Mouse (Mus musculus): ENCODE measurements around the gene Med12l. TPM values are rescaled to one million over a fixed set of nuclear protein-coding genes. Genes with fewer than 3 reads are reported as not detected.

Med12l gene
- 6.2 and 6.5 TPM in 2 replicates for polyA plus RNA-seq (2014; fragmentation: Nextera tagmentation; extraction: Ambion mirVana)

- DNase-seq (peak; percentile 91), ATAC-seq (ENCODE audit: low FRiP score, low TSS enrichment) (peak; percentile 78)
- peak within 1 kb of the TSS; percentile 93 for H3K27ac ChIP-seq (replicated peaks; ENCODE audit: low read depth, low read length)
- peak within 1 kb of the TSS; percentile 80 for H3K9ac ChIP-seq (replicated peaks; ENCODE audit: low read length)
- peak within 1 kb of the TSS; percentile 83 for H3K4me3 ChIP-seq (replicated peaks; ENCODE audit: low read depth, low read length)
- H3K9me3 ChIP-seq (ENCODE audit: control insufficient read depth, low read length), result no peaks in the 10 kb centered on the region
- WGBS, result under 1% methylated on average over 69 of the region's 69 CpGs
- no peaks in the 10 kb centered on the region for H3K27me3 ChIP-seq (ENCODE audit: control insufficient read depth, insufficient read depth, low read length)
- no peaks in the 10 kb centered on the region for H3K4me1 ChIP-seq (ENCODE audit: control insufficient read depth, insufficient read depth, low read length)
- H3K36me3 ChIP-seq (ENCODE audit: control insufficient read depth, insufficient read depth, low read length), result no peaks in the 10 kb centered on the region
- H3K4me2 ChIP-seq (ENCODE audit: low read length), result peak within 1 kb of the TSS; percentile 90
Observed at GRCm38 (mm10) chr3:59005271-59005995, at the start of gene Med12l. TSS of gene Med12l (plus strand) at chr3:59005825.

GRCm38 (mm10) chr3:58961166-58961565 lies 44.5 kb upstream of the Med12l start:
- H3K4me2 ChIP-seq (ENCODE audit: low read length), result no peak overlapping the region
- H3K9me3 ChIP-seq (ENCODE audit: control insufficient read depth, low read length), result no peaks in the 10 kb centered on the region
- H3K36me3 ChIP-seq (ENCODE audit: control insufficient read depth, insufficient read depth, low read length), result no peaks in the 10 kb centered on the region
- H3K4me1 ChIP-seq (ENCODE audit: control insufficient read depth, insufficient read depth, low read length), result no peaks in the 10 kb centered on the region
- DNase-seq (no peak), ATAC-seq (ENCODE audit: low FRiP score, low TSS enrichment) (no peak)
- 95% methylated on average over 1 of the region's 1 CpGs for WGBS
- H3K27me3 ChIP-seq (ENCODE audit: control insufficient read depth, insufficient read depth, low read length), result no peaks in the 10 kb centered on the region
- H3K27ac ChIP-seq (replicated peaks; ENCODE audit: low read depth, low read length), result no peak overlapping the region
- H3K4me3 ChIP-seq (replicated peaks; ENCODE audit: low read depth, low read length), result no peak overlapping the region
- no peak overlapping the region for H3K9ac ChIP-seq (replicated peaks; ENCODE audit: low read length)

- Histone ChIP-seq H3K27ac (replicated peaks; ENCODE audit: low read depth, low read length) (no peak overlapping the region), H3K4me1 (ENCODE audit: control insufficient read depth, insufficient read depth, low read length) (no peaks in the 10 kb centered on the region), H3K36me3 (ENCODE audit: control insufficient read depth, insufficient read depth, low read length) (no peaks in the 10 kb centered on the region), H3K4me2 (ENCODE audit: low read length) (no peak overlapping the region), H3K9ac (replicated peaks; ENCODE audit: low read length) (no peak overlapping the region), H3K4me3 (replicated peaks; ENCODE audit: low read depth, low read length) (no peak overlapping the region), H3K27me3 (ENCODE audit: control insufficient read depth, insufficient read depth, low read length) (no peaks in the 10 kb centered on the region), H3K9me3 (ENCODE audit: control insufficient read depth, low read length) (no peaks in the 10 kb centered on the region)
- DNase-seq, result no peak
- WGBS, result 79% methylated on average over 1 of the region's 1 CpGs
- ATAC-seq (ENCODE audit: low FRiP score, low TSS enrichment), result no peak
Observed at GRCm38 (mm10) chr3:58977413-58977812, 28.2 kb upstream of the Med12l start.

GRCm38 (mm10) chr3:58977906-58978622 lies 27.6 kb upstream of the Med12l start:
- H3K27me3 ChIP-seq (ENCODE audit: control insufficient read depth, insufficient read depth, low read length), result no peaks in the 10 kb centered on the region

GRCm38 (mm10) chr3:58980579-58980978 lies 25.0 kb upstream of the Med12l start:
- H3K27ac ChIP-seq (replicated peaks; ENCODE audit: low read depth, low read length), result no peak overlapping the region
- ATAC-seq (ENCODE audit: low FRiP score, low TSS enrichment) (no peak), DNase-seq (no peak)
- WGBS, result 75% methylated on average over 4 of the region's 4 CpGs
- H3K4me3 ChIP-seq (replicated peaks; ENCODE audit: low read depth, low read length), result no peak overlapping the region
- H3K9me3 ChIP-seq (ENCODE audit: control insufficient read depth, low read length), result no peaks in the 10 kb centered on the region
- H3K27me3 ChIP-seq (ENCODE audit: control insufficient read depth, insufficient read depth, low read length), result no peaks in the 10 kb centered on the region
- no peaks in the 10 kb centered on the region for H3K36me3 ChIP-seq (ENCODE audit: control insufficient read depth, insufficient read depth, low read length)
- H3K9ac ChIP-seq (replicated peaks; ENCODE audit: low read length), result no peak overlapping the region
- H3K4me2 ChIP-seq (ENCODE audit: low read length), result no peak overlapping the region
- no peaks in the 10 kb centered on the region for H3K4me1 ChIP-seq (ENCODE audit: control insufficient read depth, insufficient read depth, low read length)

More at GRCm38 (mm10) chr3:58977906-58978622, 27.6 kb upstream of the Med12l start:
- no peaks in the 10 kb centered on the region for H3K36me3 ChIP-seq (ENCODE audit: control insufficient read depth, insufficient read depth, low read length)
- no peak overlapping the region for H3K27ac ChIP-seq (replicated peaks; ENCODE audit: low read depth, low read length)
- no peak overlapping the region for H3K4me2 ChIP-seq (ENCODE audit: low read length)
- no peaks in the 10 kb centered on the region for H3K4me1 ChIP-seq (ENCODE audit: control insufficient read depth, insufficient read depth, low read length)
- H3K9ac ChIP-seq (replicated peaks; ENCODE audit: low read length), result no peak overlapping the region
- no peak overlapping the region for H3K4me3 ChIP-seq (replicated peaks; ENCODE audit: low read depth, low read length)
- WGBS, result 88% methylated on average over 7 of the region's 7 CpGs
- DNase-seq, result no peak
- no peak for ATAC-seq (ENCODE audit: low FRiP score, low TSS enrichment)
- H3K9me3 ChIP-seq (ENCODE audit: control insufficient read depth, low read length), result no peaks in the 10 kb centered on the region

- Histone ChIP-seq H3K9ac (replicated peaks; ENCODE audit: low read length) (no peak overlapping the region), H3K27me3 (ENCODE audit: control insufficient read depth, insufficient read depth, low read length) (no peaks in the 10 kb centered on the region), H3K4me1 (ENCODE audit: control insufficient read depth, insufficient read depth, low read length) (no peaks in the 10 kb centered on the region), H3K4me2 (ENCODE audit: low read length) (peak overlapping the region; percentile 13; the same call in 1 of the 2 replicates), H3K27ac (replicated peaks; ENCODE audit: low read depth, low read length) (no peak overlapping the region), H3K9me3 (ENCODE audit: control insufficient read depth, low read length) (no peaks in the 10 kb centered on the region), H3K4me3 (replicated peaks; ENCODE audit: low read depth, low read length) (no peak overlapping the region), H3K36me3 (ENCODE audit: control insufficient read depth, insufficient read depth, low read length) (no peaks in the 10 kb centered on the region)
- WGBS, result 59% methylated on average over 15 of the region's 15 CpGs
- DNase-seq (peak; percentile 93), ATAC-seq (ENCODE audit: low FRiP score, low TSS enrichment) (no peak; the same call in 1 of the 2 replicates)
Observed at GRCm38 (mm10) chr3:58982896-58983837, 22.5 kb upstream of the Med12l start.

GRCm38 (mm10) chr3:58983838-58984598 lies 21.6 kb upstream of the Med12l start:
- H3K27ac ChIP-seq (replicated peaks; ENCODE audit: low read depth, low read length), result no peak overlapping the region
- no peaks in the 10 kb centered on the region for H3K9me3 ChIP-seq (ENCODE audit: control insufficient read depth, low read length)
- H3K4me3 ChIP-seq (replicated peaks; ENCODE audit: low read depth, low read length), result no peak overlapping the region
- ATAC-seq (ENCODE audit: low FRiP score, low TSS enrichment) (no peak), DNase-seq (no peak)
- 85% methylated on average over 15 of the region's 15 CpGs for WGBS
- no peak overlapping the region for H3K4me2 ChIP-seq (ENCODE audit: low read length)
- no peak overlapping the region for H3K9ac ChIP-seq (replicated peaks; ENCODE audit: low read length)
- H3K36me3 ChIP-seq (ENCODE audit: control insufficient read depth, insufficient read depth, low read length), result no peaks in the 10 kb centered on the region
- no peaks in the 10 kb centered on the region for H3K27me3 ChIP-seq (ENCODE audit: control insufficient read depth, insufficient read depth, low read length)
- no peaks in the 10 kb centered on the region for H3K4me1 ChIP-seq (ENCODE audit: control insufficient read depth, insufficient read depth, low read length)

GRCm38 (mm10) chr3:58985816-58986215 lies 19.8 kb upstream of the Med12l start:
- H3K36me3 ChIP-seq (ENCODE audit: control insufficient read depth, insufficient read depth, low read length), result no peaks in the 10 kb centered on the region
- ATAC-seq (ENCODE audit: low FRiP score, low TSS enrichment) (no peak), DNase-seq (no peak)
- no peak overlapping the region for H3K9ac ChIP-seq (replicated peaks; ENCODE audit: low read length)
- H3K4me3 ChIP-seq (replicated peaks; ENCODE audit: low read depth, low read length), result no peak overlapping the region
- H3K27me3 ChIP-seq (ENCODE audit: control insufficient read depth, insufficient read depth, low read length), result no peaks in the 10 kb centered on the region
- 60% methylated on average over 4 of the region's 4 CpGs for WGBS
- no peak overlapping the region for H3K4me2 ChIP-seq (ENCODE audit: low read length)
- no peaks in the 10 kb centered on the region for H3K4me1 ChIP-seq (ENCODE audit: control insufficient read depth, insufficient read depth, low read length)
- no peaks in the 10 kb centered on the region for H3K9me3 ChIP-seq (ENCODE audit: control insufficient read depth, low read length)
- H3K27ac ChIP-seq (replicated peaks; ENCODE audit: low read depth, low read length), result no peak overlapping the region
